Mouse (Mus musculus) bone marrow macrophage, adult 2 months (primary cell): Measurements from ENCODE around the gene Plekhg1.

Experiments
- CTCF ChIP-seq: IDR thresholded peaks from 2 replicates; pipeline ENCODE4 v1.5.1; 2012; ENCODE audit warnings: low read depth, mild to moderate bottlenecking, low read length, moderate library complexity
- POLR2A ChIP-seq: IDR thresholded peaks from 2 replicates; pipeline ENCODE4 v1.6.1; 2012; ENCODE audit warnings: mild to moderate bottlenecking, low read depth, low read length, borderline replicate concordance

- TF ChIP-seq CTCF (no peak), POLR2A (no peak)
These were observed 85.9 kb downstream of the Plekhg1 start for GRCm38 (mm10) chr10:3826043-3826442.
